Mouse (Mus musculus): Measurements from ENCODE around the gene Ptges3l. TPM values are rescaled to one million over a fixed set of nuclear protein-coding genes. Genes with fewer than 3 reads are reported as not detected.

Ptges3l gene
- 0.34 and 2.0 TPM in 2 replicates for polyA plus RNA-seq (2012; rRNA removed; ENCODE audit: low replicate concordance)

DNA sequence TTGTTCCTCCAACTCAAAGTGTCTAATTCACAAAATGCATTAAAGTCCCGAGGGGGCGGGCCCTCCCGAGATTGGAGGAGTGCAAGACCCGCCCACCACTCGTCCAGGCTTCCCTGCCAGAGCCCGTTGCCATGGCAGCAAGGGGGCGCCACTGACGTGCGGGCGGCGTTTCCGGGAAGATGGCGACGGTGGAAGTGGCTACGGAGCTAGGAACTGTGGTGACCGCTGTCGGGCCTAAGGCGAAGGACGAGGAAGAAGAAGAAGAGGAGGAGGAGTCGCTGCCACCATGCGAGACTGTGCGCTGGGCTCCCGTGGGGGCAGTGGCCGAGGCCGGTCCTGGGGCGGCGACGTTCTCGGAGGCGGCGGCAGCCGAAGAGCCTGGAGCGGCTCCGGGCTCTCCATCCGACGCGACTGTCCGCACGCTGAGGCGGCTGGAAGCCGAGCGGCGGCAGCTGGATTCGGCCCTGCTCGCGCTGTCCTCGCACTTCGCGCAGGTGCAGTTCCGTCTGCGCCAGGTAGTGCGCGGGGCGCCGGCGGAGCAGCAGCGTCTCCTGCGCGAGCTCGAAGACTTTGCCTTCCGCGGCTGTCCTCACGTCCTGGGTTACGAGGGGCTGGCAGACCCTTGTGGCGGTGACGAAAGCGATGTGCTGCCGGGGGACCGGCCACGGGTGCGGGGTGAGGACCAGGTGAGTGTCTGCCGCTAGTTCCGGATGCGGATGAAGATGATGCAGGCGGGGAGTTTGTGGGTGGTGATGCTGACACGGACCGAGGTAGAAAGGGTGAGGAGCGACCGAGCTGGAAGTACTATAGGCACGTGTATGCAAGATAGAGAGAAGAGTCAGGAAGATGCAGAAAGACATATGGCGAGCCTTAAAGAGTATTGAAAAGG is at the start of gene Ptges3l, which contains the start of gene Rundc1:
Gene Ptges3l (minus strand): TSS at position 409 of the 889 bp plus-strand sequence.
Gene Rundc1 (plus strand): TSS at position 161 of the 889 bp plus-strand sequence.

GRCm38 (mm10) chr11:101465869-101466551 is 40.9 kb upstream of the Ptges3l start, which contains the start of gene Vat1:
TSS of gene Vat1 (minus strand) at chr11:101466230.

GRCm38 (mm10) chr11:101464211-101465100 is 39.3 kb upstream of the Ptges3l start, which contains the start of gene Rnd2:
TSS of gene Rnd2 (plus strand) at chr11:101464999.

DNA sequence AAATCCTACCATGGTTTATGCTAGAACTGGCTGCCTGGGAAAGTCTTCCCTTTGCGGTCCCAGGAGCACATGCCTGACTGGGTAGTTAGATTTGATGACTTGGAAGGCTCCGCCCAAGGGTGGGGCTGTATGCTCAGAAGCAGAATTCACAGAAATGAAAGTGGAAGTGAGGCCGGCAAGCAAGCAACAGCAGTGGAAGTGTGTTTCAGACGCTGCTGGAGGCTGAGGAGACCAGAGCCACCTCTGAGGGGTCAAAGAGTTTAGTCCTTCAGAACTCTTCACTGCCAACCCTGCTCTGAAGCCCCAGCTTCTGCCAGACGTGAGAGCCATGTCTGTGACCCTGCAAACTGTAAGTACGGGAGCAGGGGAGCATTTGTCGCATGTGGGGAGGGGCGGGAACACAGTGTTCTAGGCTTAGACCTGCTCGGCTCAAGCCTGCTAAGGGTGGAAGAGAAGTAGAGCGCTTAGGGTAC is 23.2 kb upstream of the Ptges3l start, which contains the start of gene Ifi35:
Gene Ifi35 (plus strand): TSS at position 134 of the 473 bp plus-strand sequence.

GRCm38 (mm10) chr11:101442127-101442693 is 17.1 kb upstream of the Ptges3l start, which contains the start of gene Rpl27:
TSS of gene Rpl27 (plus strand) at chr11:101442298.

DNA sequence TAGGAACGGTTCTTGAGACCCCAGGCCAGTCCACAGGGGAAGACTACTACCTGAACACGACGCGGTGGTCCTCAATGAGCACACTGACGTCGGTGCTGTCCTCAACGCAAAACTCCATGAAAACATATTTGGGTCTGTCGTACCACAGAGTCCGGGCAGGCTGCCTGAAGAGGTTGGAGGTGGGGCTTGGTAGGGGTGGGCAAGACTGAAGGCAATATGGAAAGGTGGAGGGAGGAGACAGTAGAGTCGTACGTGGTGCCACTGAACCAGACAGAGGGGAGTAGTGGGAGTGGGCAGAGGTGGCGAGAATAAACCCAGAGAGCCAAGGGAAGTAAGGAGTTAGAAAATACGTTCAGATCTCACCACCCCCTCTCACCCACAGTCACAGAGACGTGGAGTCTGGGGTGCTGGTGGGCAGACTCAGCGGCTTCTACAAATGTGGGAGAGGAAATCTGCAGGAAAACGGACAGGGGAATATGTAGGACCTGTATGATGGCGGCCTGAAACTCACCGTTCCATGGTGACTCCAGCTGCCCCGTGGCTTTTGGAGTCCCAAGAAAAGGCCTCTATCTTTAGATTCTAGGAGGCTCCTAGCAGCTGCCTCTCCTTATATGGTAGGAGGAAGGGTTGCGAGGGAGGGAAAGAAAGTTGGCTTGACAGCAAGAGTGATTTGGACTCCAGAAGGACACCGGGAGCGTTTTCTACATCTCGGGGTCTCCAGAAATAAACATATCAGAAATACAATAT is 855 bp downstream of the Ptges3l start, which contains the start of gene Gm27029:
Gene Gm27029 (minus strand): TSS at position 692 of the 747 bp plus-strand sequence.

GRCm38 (mm10) chr11:101417101-101417855 is 7.9 kb downstream of the Ptges3l start, which contains the start of gene Aarsd1:
TSS of gene Aarsd1 (minus strand) at chr11:101417615.

Other genes starting within 250 kb of the Ptges3l start
- gene Ccr10, start 249.9 kb downstream of the Ptges3l start, polyA plus RNA-seq (2012; rRNA removed; ENCODE audit: low replicate concordance) = 17.2 and 32.6 TPM in 2 replicates
- gene Ezh1, start 198.9 kb downstream of the Ptges3l start, polyA plus RNA-seq (2012; rRNA removed; ENCODE audit: low replicate concordance) = 16.0 and 18.3 TPM in 2 replicates
- gene Ramp2, start 179.3 kb downstream of the Ptges3l start, polyA plus RNA-seq (2012; rRNA removed; ENCODE audit: low replicate concordance) = 30.1 and 31.9 TPM in 2 replicates
- gene Vps25, start 171.6 kb downstream of the Ptges3l start, polyA plus RNA-seq (2012; rRNA removed; ENCODE audit: low replicate concordance) = 87.6 and 146 TPM in 2 replicates
- gene Wnk4, start 164.8 kb downstream of the Ptges3l start, polyA plus RNA-seq (2012; rRNA removed; ENCODE audit: low replicate concordance) = 5.5 and 6.8 TPM in 2 replicates
- 0.22 and 0.28 TPM in 2 replicates for gene Cntd1, start 146.3 kb downstream of the Ptges3l start, polyA plus RNA-seq (2012; rRNA removed; ENCODE audit: low replicate concordance)
- 579 and 638 TPM in 2 replicates for gene Coa3, start 146.2 kb downstream of the Ptges3l start, polyA plus RNA-seq (2012; rRNA removed; ENCODE audit: low replicate concordance)
- gene Becn1, start 123.0 kb downstream of the Ptges3l start, polyA plus RNA-seq (2012; rRNA removed; ENCODE audit: low replicate concordance) = 87.7 and 128 TPM in 2 replicates
- 22.3 and 29.3 TPM in 2 replicates for gene Psme3, start 109.1 kb downstream of the Ptges3l start, polyA plus RNA-seq (2012; rRNA removed; ENCODE audit: low replicate concordance)
- 5.0 TPM in 2 replicates for gene Aoc2, start 100.3 kb downstream of the Ptges3l start, polyA plus RNA-seq (2012; rRNA removed; ENCODE audit: low replicate concordance)
- gene Aoc3, start 94.7 kb downstream of the Ptges3l start, polyA plus RNA-seq (2012; rRNA removed; ENCODE audit: low replicate concordance) = 5.4 and 11.8 TPM in 2 replicates
- gene G6pc, start 57.8 kb downstream of the Ptges3l start, polyA plus RNA-seq (2012; rRNA removed; ENCODE audit: low replicate concordance) = 9.9 and 11.1 TPM in 2 replicates
- gene Aarsd1, start 7.7 kb downstream of the Ptges3l start, polyA plus RNA-seq (2012; rRNA removed; ENCODE audit: low replicate concordance) = 13.6 TPM in 2 replicates
- gene Gm27029, start 537 bp downstream of the Ptges3l start, polyA plus RNA-seq (2012; rRNA removed; ENCODE audit: low replicate concordance) = 0.11 TPM in 1 of 2 replicates, not detected in the other
- gene Rundc1, start 248 bp downstream of the Ptges3l start, polyA plus RNA-seq (2012; rRNA removed; ENCODE audit: low replicate concordance) = 18.1 and 22.8 TPM in 2 replicates
- 134 and 144 TPM in 2 replicates for gene Rpl27, start 17.0 kb upstream of the Ptges3l start, polyA plus RNA-seq (2012; rRNA removed; ENCODE audit: low replicate concordance)
- 61.7 and 136 TPM in 2 replicates for gene Ifi35, start 23.1 kb upstream of the Ptges3l start, polyA plus RNA-seq (2012; rRNA removed; ENCODE audit: low replicate concordance)
- gene Rnd2, start 39.7 kb upstream of the Ptges3l start, polyA plus RNA-seq (2012; rRNA removed; ENCODE audit: low replicate concordance) = 23.1 and 34.7 TPM in 2 replicates
- 170 and 324 TPM in 2 replicates for gene Vat1, start 40.9 kb upstream of the Ptges3l start, polyA plus RNA-seq (2012; rRNA removed; ENCODE audit: low replicate concordance)
- 0.20 and 0.68 TPM in 2 replicates for gene Brca1, start 126.6 kb upstream of the Ptges3l start, polyA plus RNA-seq (2012; rRNA removed; ENCODE audit: low replicate concordance)
- 74.9 and 83.4 TPM in 2 replicates for gene Nbr1, start 126.8 kb upstream of the Ptges3l start, polyA plus RNA-seq (2012; rRNA removed; ENCODE audit: low replicate concordance)
- gene Tmem106a, start 156.9 kb upstream of the Ptges3l start, polyA plus RNA-seq (2012; rRNA removed; ENCODE audit: low replicate concordance) = 96.7 and 179 TPM in 2 replicates
- not detected in 2 replicates for gene Gm11634, start 173.9 kb upstream of the Ptges3l start, polyA plus RNA-seq (2012; rRNA removed; ENCODE audit: low replicate concordance)
- 11.4 and 13.6 TPM in 2 replicates for gene Rdm1, start 201.9 kb upstream of the Ptges3l start, polyA plus RNA-seq (2012; rRNA removed; ENCODE audit: low replicate concordance)
- 6.5 and 16.5 TPM in 2 replicates for gene Arl4d, start 240.2 kb upstream of the Ptges3l start, polyA plus RNA-seq (2012; rRNA removed; ENCODE audit: low replicate concordance)

Measured in duodenum, adult 2 months (tissue).